Mouse (Mus musculus): ENCODE results near the gene 1810055G02Rik.
A peak's percentile ranks its signal among the peaks of the same experiment; 100 is the strongest.

1810055G02Rik gene

GRCm38 (mm10) chr19:3743362-3743761 is 35.3 kb downstream of the 1810055G02Rik start:
- no peak for DNase-seq (ENCODE audit: low read depth)

GRCm38 (mm10) chr19:3743851-3744512 is 35.9 kb downstream of the 1810055G02Rik start:
- DNase-seq (ENCODE audit: low read depth), result peak; percentile 49

GRCm38 (mm10) chr19:3752621-3753239 is 44.6 kb downstream of the 1810055G02Rik start:
- no peak for DNase-seq (ENCODE audit: low read depth)

GRCm38 (mm10) chr19:3753240-3753633 is 45.1 kb downstream of the 1810055G02Rik start:
- no peak for DNase-seq (ENCODE audit: low read depth)

GRCm38 (mm10) chr19:3753738-3754137 is 45.6 kb downstream of the 1810055G02Rik start:
- no peak for DNase-seq (ENCODE audit: low read depth)

GRCm38 (mm10) chr19:3757861-3758260 is 49.8 kb downstream of the 1810055G02Rik start:
- DNase-seq (ENCODE audit: low read depth), result no peak

GRCm38 (mm10) chr19:3765221-3765820 is 57.2 kb downstream of the 1810055G02Rik start:
- peak; percentile 49 for DNase-seq (ENCODE audit: low read depth)

- DNase-seq (ENCODE audit: low read depth), result no peak
These were observed 58.3 kb downstream of the 1810055G02Rik start for GRCm38 (mm10) chr19:3766378-3766777.

GRCm38 (mm10) chr19:3767276-3767780 is 59.2 kb downstream of the 1810055G02Rik start, which contains the start of gene Kmt5b:
TSS of gene Kmt5b (plus strand) at chr19:3767421.
- no peak for DNase-seq (ENCODE audit: low read depth)

Measured in NIH3T3 (cell line).